Mouse (Mus musculus): ENCODE results near the gene Edil3.

The Edil3 gene

GRCm38 (mm10) chr13:89286696-89287305 is 465.5 kb downstream of the Edil3 start:
- DNase-seq, result no peak

DNA sequence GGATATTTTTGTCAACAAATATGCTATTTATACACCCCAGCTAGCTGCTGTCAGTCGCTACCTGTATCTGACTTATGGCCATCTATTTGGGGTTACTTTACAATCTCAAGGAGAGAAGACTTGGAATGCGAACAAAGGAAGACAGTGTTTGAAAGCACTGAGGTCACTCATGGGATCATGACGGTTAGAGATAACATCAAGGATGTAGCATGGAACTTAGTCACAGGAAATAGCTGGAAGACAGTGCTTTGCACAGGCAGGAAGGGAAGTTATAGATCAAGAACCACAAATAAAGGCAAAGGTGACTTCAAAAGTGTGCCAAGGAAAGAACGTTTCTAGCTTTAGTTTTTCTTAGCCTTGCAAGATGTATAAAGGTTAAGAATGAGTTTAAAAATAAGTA is 466.9 kb downstream of the Edil3 start:
- no peak for DNase-seq

GRCm38 (mm10) chr13:89321155-89321554 is 499.9 kb downstream of the Edil3 start:
- no peak for DNase-seq

DNA sequence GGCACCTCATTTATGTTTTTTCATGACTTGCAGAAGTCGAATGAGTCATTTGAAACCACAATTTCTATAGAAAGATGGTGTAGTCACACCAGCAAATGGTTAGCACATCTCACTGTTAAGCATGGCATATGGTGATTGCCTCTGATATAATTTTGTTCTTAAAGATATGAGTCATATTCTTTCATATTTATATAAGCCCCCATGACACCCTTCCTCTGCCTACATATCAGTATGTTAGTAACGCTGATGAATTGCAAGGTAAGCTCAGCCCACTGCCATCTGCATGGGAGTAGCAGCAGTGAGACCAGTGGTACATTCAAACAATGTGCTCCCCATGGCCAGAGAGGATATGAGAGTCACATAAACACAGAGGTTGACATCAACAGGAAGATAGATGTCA is 503.0 kb downstream of the Edil3 start:
- no peak for DNase-seq

- DNase-seq, result no peak
Measured at GRCm38 (mm10) chr13:89334494-89334893, 513.2 kb downstream of the Edil3 start.

DNA sequence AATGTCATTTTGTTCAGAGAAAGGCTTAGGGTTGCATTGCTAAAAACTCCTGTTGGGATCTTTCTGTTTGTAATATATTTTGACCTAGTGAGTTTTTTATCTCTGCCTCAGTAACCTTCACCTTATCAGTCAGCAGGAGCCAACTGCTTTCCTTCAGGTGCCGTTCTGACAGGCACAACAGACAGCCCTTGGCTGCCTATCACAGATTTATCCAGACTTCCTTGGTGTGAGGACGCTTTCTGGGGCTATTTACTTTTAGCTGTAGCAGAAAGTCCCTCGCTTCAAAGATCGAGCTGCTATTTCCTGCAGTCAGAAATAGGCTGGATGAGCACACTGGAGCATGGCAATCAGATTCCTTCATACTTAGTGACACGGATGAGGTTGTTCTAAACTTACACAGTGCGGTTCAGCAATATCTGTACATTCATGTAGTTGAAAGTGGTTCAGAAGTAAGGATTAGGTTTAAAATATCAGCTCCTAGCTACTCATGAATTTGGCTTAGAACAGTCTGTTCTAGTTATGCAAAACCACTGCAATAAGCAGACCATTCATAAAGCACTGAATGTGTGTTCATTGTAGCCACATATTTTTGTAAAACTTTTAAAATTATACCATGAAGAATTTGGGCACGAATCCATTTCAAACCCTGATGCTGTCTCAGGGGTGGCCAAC is 514.8 kb downstream of the Edil3 start:
- DNase-seq, result no peak

- DNase-seq, result no peak
Measured at GRCm38 (mm10) chr13:89339055-89339454, 517.8 kb downstream of the Edil3 start.

DNA sequence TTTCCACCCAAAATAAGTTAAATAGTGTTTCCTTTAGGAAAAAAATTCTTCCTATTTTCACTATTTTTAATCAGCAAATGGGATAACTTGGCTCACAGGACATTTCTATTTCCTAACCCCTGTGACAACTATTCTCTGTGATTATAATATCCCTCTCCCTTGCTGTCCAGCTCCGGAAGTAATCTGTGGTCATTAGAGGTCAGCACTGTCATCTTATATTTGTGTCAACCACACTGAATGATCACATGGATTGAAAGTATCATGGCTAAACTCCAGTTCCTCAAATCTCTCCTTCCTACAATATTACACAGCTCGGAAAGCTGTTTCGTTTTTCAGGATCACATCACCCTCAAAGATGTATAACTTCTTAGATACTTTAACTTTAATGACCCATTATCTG is 518.5 kb downstream of the Edil3 start:
- DNase-seq, result no peak

- no peak for DNase-seq
Measured at GRCm38 (mm10) chr13:89355234-89355633, 534.0 kb downstream of the Edil3 start.

DNA sequence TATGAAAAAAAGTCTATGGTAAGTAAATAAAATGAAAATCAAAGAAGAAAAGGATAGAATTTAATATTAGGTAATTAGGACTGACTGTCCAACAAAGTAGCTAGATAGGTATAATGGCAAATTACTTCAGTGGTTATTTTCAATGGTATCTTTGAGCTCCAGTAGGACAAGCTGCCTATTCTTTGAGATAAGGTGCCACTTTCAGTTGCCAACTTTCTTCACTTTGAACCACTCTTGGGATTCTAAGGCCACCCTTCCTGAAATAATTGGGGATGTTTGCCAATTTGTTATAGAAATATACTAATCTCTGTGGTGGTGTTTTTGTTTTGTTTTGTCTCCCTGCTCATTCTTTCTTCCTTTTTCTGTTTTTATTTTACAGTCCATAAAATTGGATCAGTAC is 537.1 kb downstream of the Edil3 start:
- no peak for DNase-seq

DNA sequence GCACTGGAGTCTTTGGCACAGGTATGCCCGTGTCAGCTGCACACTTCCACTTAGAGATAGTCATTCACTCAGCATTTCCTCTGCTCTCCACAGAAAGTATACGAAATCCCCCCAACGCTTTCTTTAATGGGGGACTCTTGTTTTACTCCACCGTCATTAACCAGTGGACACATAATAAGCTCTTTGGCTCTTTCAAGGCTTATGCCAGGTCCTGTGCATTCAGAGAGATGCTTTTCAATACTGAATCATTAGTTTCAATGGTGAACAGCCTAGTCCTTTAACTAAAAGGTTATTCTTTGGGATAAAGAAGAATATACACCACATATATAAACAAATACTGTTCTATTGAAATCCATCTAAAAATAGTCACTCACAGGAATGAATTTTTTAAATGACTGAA is 541.0 kb downstream of the Edil3 start:
- no peak for DNase-seq

DNA sequence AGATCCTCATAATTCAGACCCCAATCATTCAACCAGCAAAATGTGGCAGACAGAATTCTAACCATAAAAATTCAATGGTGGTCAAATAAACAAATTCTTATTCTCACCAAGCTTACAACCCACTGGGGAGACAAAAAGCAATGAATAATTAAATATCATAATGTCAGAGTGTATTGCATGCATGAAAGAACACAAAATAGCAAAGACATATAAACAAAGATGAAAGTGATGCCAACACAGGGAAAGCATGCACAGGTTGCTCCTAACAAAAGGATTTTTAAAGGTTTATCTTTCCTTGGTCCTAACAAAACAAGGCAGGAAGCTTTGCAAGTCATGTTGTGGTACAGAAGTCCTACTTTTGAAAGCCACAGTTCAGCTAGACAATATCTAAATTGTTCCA is 550.0 kb downstream of the Edil3 start:
- DNase-seq, result no peak

GRCm38 (mm10) chr13:89371656-89372240 is 550.5 kb downstream of the Edil3 start:
- DNase-seq, result no peak
